ENCODE assay signal across 8 mouse cellular contexts in genomic region chr2:84479036-84479435, GRCm38 (mm10). TPM values are rescaled to one million over a fixed set of nuclear protein-coding genes. Genes with fewer than 3 reads are reported as not detected.
DNase-seq lines count a peak whose midpoint lies in the region; ATAC-seq and TF ChIP-seq lines count a peak whose summit lies in the region.

No protein-coding gene starts in this region.

- WGBS in kidney, embryonic 15.5 days, result 27% methylated on average over 3 of the region's 3 CpGs
- 12% methylated on average over 3 of the region's 3 CpGs for WGBS in heart, embryonic 11.5 days (ENCODE audit: insufficient replicate concordance)
- 34% methylated on average over 3 of the region's 3 CpGs for WGBS in midbrain, embryonic 11.5 days

- H3K36me3 ChIP-seq in kidney, embryonic 15.5 days, result no peaks in the 10 kb centered on the region
- no peaks in the 10 kb centered on the region for H3K36me3 ChIP-seq in CH12.LX (replicated peaks in 1 of 2; ENCODE audit: control insufficient read depth in 1 of 2, insufficient read depth in 1 of 2, low read length in 1 of 2)
- no peaks in the 10 kb centered on the region for H3K36me3 ChIP-seq in heart, embryonic 11.5 days (ENCODE audit: control insufficient read depth, insufficient read depth, low read length)
- no peaks in the 10 kb centered on the region for H3K36me3 ChIP-seq in midbrain, embryonic 11.5 days (ENCODE audit: control insufficient read depth, insufficient read depth, low read length)

- H3K27me3 ChIP-seq in kidney, embryonic 15.5 days, result no peaks in the 10 kb centered on the region
- no peaks in the 10 kb centered on the region for H3K27me3 ChIP-seq in CH12.LX (replicated peaks)
- H3K27me3 ChIP-seq in heart, embryonic 11.5 days (ENCODE audit: control insufficient read depth, insufficient read depth, low read length), result no peaks in the 10 kb centered on the region
- H3K27me3 ChIP-seq in midbrain, embryonic 11.5 days (ENCODE audit: control insufficient read depth, insufficient read depth, low read length), result no peaks in the 10 kb centered on the region

- intact Hi-C loops in left cerebral cortex, postnatal 4 days (cut with DNase I), result no loop called here

- H3K9me3 ChIP-seq in kidney, embryonic 15.5 days (replicated peaks), result no peaks in the 10 kb centered on the region
- H3K9me3 ChIP-seq in CH12.LX (replicated peaks; ENCODE audit: low read length), result no peaks in the 10 kb centered on the region
- H3K9me3 ChIP-seq in heart, embryonic 11.5 days (replicated peaks; ENCODE audit: control insufficient read depth, low read length), result no peaks in the 10 kb centered on the region
- H3K9me3 ChIP-seq in midbrain, embryonic 11.5 days (ENCODE audit: control insufficient read depth, low read length), result no peaks in the 10 kb centered on the region

- H3K9ac ChIP-seq in kidney, embryonic 15.5 days, result no peak overlapping the region
- no peak overlapping the region for H3K9ac ChIP-seq in CH12.LX (ENCODE audit: insufficient read depth, low read depth)
- H3K9ac ChIP-seq in heart, embryonic 11.5 days (ENCODE audit: low read depth, low read length), result no peak overlapping the region
- no peak overlapping the region for H3K9ac ChIP-seq in midbrain, embryonic 11.5 days (ENCODE audit: low read length)

- no peak for ATAC-seq in kidney, embryonic 15.5 days (replicated peaks; ENCODE audit: low FRiP score)
- no peak for ATAC-seq in heart, embryonic 11.5 days (replicated peaks; ENCODE audit: insufficient number of reproducible peaks, low FRiP score, low TSS enrichment)
- ATAC-seq in midbrain, embryonic 11.5 days (ENCODE audit: low FRiP score), result no peak

- H3K4me3 ChIP-seq in kidney, embryonic 15.5 days (replicated peaks), result no peak overlapping the region
- peak overlapping the region; percentile 23 to 40 (median 28) for H3K4me3 ChIP-seq in CH12.LX (replicated peaks in 1 of 3; ENCODE audit: low read depth in 2 of 3, low read length in 2 of 3, poor library complexity in 1 of 3)
- no peak overlapping the region for H3K4me3 ChIP-seq in heart, embryonic 11.5 days (ENCODE audit: low read depth, low read length)
- no peak overlapping the region for H3K4me3 ChIP-seq in midbrain, embryonic 11.5 days (ENCODE audit: low read depth, low read length)

- peak; percentile 21 to 37 for DNase-seq in kidney, adult 8-10 months
- DNase-seq in CH12.LX (ENCODE audit: extremely low read depth), result peak; percentile 78
- peak; percentile 63 for DNase-seq in brain, adult 2 months (ENCODE audit: low read depth, low spot score)
- peak; percentile 5 for DNase-seq in left cerebral cortex, postnatal 4 days
- DNase-seq in retina, embryonic 14.5 days (ENCODE audit: low spot score), result peak; percentile 62
- DNase-seq in midbrain, embryonic 11.5 days (ENCODE audit: low spot score, missing footprints), result no peak

- peaks cover 12% of the 10 kb centered on the region; the same call in 1 of the 2 replicates for H3K4me1 ChIP-seq in kidney, embryonic 15.5 days
- H3K4me1 ChIP-seq in CH12.LX (ENCODE audit: control insufficient read depth in 1 of 2, insufficient read depth in 2 of 2), result peaks cover 0 to 8% of the 10 kb centered on the region in 2 experiments; a peak in 2 of 4 replicates
- H3K4me1 ChIP-seq in heart, embryonic 11.5 days (ENCODE audit: control insufficient read depth, insufficient read depth, low read length), result peaks cover 20% of the 10 kb centered on the region
- H3K4me1 ChIP-seq in midbrain, embryonic 11.5 days (ENCODE audit: control insufficient read depth, insufficient read depth, low read length), result no peaks in the 10 kb centered on the region

- in situ Hi-C loops in CH12.LX (cut with MboI; ENCODE audit: low pct_ligation_motif_present, low pct_unique_long_range_greater_than_20kb, low sequenced_read_pairs), result no loop called here

- TF ChIP-seq EP300 in CH12.LX (IDR thresholded peaks at IDR 0.05; ENCODE audit: low read length), result no peak

- dilution Hi-C loops in CH12.LX (cut with MboI; ENCODE audit: extremely low pct_ligation_motif_present, extremely low pct_unique_long_range_greater_than_20kb, low sequenced_read_pairs), result no loop called here

- H3K27ac ChIP-seq in kidney, embryonic 15.5 days, result no peak overlapping the region
- no peak overlapping the region for H3K27ac ChIP-seq in CH12.LX (ENCODE audit: insufficient read depth, low read depth)
- H3K27ac ChIP-seq in heart, embryonic 11.5 days (ENCODE audit: low read depth, low read length), result no peak overlapping the region
- H3K27ac ChIP-seq in midbrain, embryonic 11.5 days (ENCODE audit: low read depth, low read length), result no peak overlapping the region

- H3K4me2 ChIP-seq in kidney, embryonic 15.5 days, result no peak overlapping the region
- peak overlapping the region; percentile 92; the same call in 1 of the 2 replicates for H3K4me2 ChIP-seq in CH12.LX (ENCODE audit: insufficient read depth, low read depth, poor library complexity, severe bottlenecking)
- H3K4me2 ChIP-seq in heart, embryonic 11.5 days, result peak overlapping the region; percentile 45
- no peak overlapping the region for H3K4me2 ChIP-seq in midbrain, embryonic 11.5 days

- peak in 1 of 2 experiments; percentile 77; a peak in 3 of 4 replicates for TF ChIP-seq CTCF in CH12.LX (conservative IDR thresholded peaks at IDR 0.05 in 1 of 2, IDR thresholded peaks at IDR 0.05 in 1 of 2; ENCODE audit: low read depth in 2 of 2, low read length in 2 of 2)

- no peaks in the 10 kb centered on the region for H3K79me2 ChIP-seq in CH12.LX (replicated peaks; ENCODE audit: control insufficient read depth, extremely low read depth, insufficient read depth, poor library complexity, severe bottlenecking)

- peak; percentile 64 for TF ChIP-seq RAD21 in CH12.LX (IDR thresholded peaks at IDR 0.05; ENCODE audit: low read depth, low read length)

- no peak for TF ChIP-seq POLR2A in CH12.LX (IDR thresholded peaks at IDR 0.05; ENCODE audit: low read depth, low read length)

TF ChIP-seq in CH12.LX, 34 proteins besides CTCF, POLR2A, EP300 and RAD21:
- no peak for TF ChIP-seq ZNF384 (IDR thresholded peaks at IDR 0.05; ENCODE audit: low read depth, low read length)
- TF ChIP-seq MYC (IDR thresholded peaks at IDR 0.05; ENCODE audit: low read depth, low read length), result no peak
- TF ChIP-seq JUND (conservative IDR thresholded peaks at IDR 0.05; ENCODE audit: low read depth, low read length), result 0 out of 2 replicates have a peak, but pooled peaks have one; percentile 8
- TF ChIP-seq CHD1 (IDR thresholded peaks at IDR 0.05; ENCODE audit: low read depth, low read length), result no peak
- no peak for TF ChIP-seq ETS1 (conservative IDR thresholded peaks at IDR 0.05; ENCODE audit: low read depth, low read length)
- TF ChIP-seq MAX (IDR thresholded peaks at IDR 0.05; ENCODE audit: low read length), result no peak
- peak; percentile 78 for TF ChIP-seq SMC3 (IDR thresholded peaks at IDR 0.05; ENCODE audit: low read depth, low read length)
- TF ChIP-seq ZMIZ1 (IDR thresholded peaks at IDR 0.05; ENCODE audit: low read depth, low read length), result no peak
- no peak for TF ChIP-seq SIN3A (IDR thresholded peaks at IDR 0.05; ENCODE audit: low read length)
- no peak for TF ChIP-seq MAZ (IDR thresholded peaks at IDR 0.05; ENCODE audit: low read depth, low read length)

RNA-seq across cellular contexts. Expression of gene Tfpi, which starts 2.5 kb away (rescaled TPM):
- polyA plus RNA-seq in kidney, embryonic 15.5 days (2015; fragmentation: Nextera tagmentation; extraction: Ambion mirVana), result 34.6 and 38.2 TPM in 2 replicates
- total RNA-seq in CH12.LX (2012; rRNA removed), result not detected in 2 replicates
- total RNA-seq in CH12.LX (2014; rRNA removed), result 0.38 and 0.46 TPM in 2 replicates
- 0.17 TPM in 1 of 2 replicates, not detected in the other for polyA plus RNA-seq in CH12.LX (2012; ENCODE audit: insufficient read length, low read depth)
- polyA plus RNA-seq in heart, embryonic 11.5 days (2014; fragmentation: Nextera tagmentation; extraction: Ambion mirVana), result 76.3 and 83.8 TPM in 2 replicates
- 10 to 100 TPM in 1 of 2 experiments, 1 to 10 TPM in 1; 9.3 to 10.3 TPM for total RNA-seq in left cerebral cortex, postnatal 4 days (2021)
- 20.4 and 25.4 TPM in 2 replicates for polyA plus RNA-seq in midbrain, embryonic 11.5 days (2014; fragmentation: Nextera tagmentation; extraction: Ambion mirVana)

RNA-seq across cellular contexts. Expression of gene Calcrl, which starts 53.8 kb away (rescaled TPM):
- 65.6 and 73.4 TPM in 2 replicates for polyA plus RNA-seq in kidney, embryonic 15.5 days (2015; fragmentation: Nextera tagmentation; extraction: Ambion mirVana)
- 2.6 and 3.9 TPM in 2 replicates for total RNA-seq in CH12.LX (2012; rRNA removed)
- total RNA-seq in CH12.LX (2014; rRNA removed), result 12.1 and 13.6 TPM in 2 replicates
- 4.3 and 5.9 TPM in 2 replicates for polyA plus RNA-seq in CH12.LX (2012; ENCODE audit: insufficient read length, low read depth)
- 59.6 and 68.1 TPM in 2 replicates for polyA plus RNA-seq in heart, embryonic 11.5 days (2014; fragmentation: Nextera tagmentation; extraction: Ambion mirVana)
- total RNA-seq in left cerebral cortex, postnatal 4 days (2021), result 1 to 10 TPM; 5.7 to 7.5 TPM
- 16.5 and 20.2 TPM in 2 replicates for polyA plus RNA-seq in midbrain, embryonic 11.5 days (2014; fragmentation: Nextera tagmentation; extraction: Ambion mirVana)

Comparison
In these comparisons a context has a peak if more than half of its experiments do, and no peak if none do; other contexts are left out.
1. H3K4me2 ChIP-seq: peak in CH12.LX (single experiment) and heart, embryonic 11.5 days (single experiment); none in kidney, embryonic 15.5 days (single experiment) and midbrain, embryonic 11.5 days (single experiment).
2. H3K4me3 ChIP-seq: peak in CH12.LX (3 of 3); none in kidney, embryonic 15.5 days (single experiment), heart, embryonic 11.5 days (single experiment) and midbrain, embryonic 11.5 days (single experiment).
3. RNA of gene Tfpi, which starts 2.5 kb away (polyA plus RNA-seq): 76.3 to 83.8 TPM in heart, embryonic 11.5 days, 34.6 to 38.2 TPM in kidney, embryonic 15.5 days and 20.4 to 25.4 TPM in midbrain, embryonic 11.5 days; 0.17 TPM in CH12.LX; every median in the first group is over 10 times any median in the second.